Mouse (Mus musculus): Measurements from ENCODE around the gene Csrnp2. TPM values are rescaled to one million over a fixed set of nuclear protein-coding genes. Genes with fewer than 3 reads are reported as not detected.
"Not testable (repeated sequence)": the region's sequence is repeated elsewhere in the genome, so short reads cannot be mapped to it uniquely, and the experiment has no call there.

Gene Csrnp2
- polyA plus RNA-seq, 1 experiment: 18.3 TPM

- DNase-seq: no peak
- Histone ChIP-seq H3K27ac (ENCODE audit: insufficient read depth, low read length) (no peak overlapping the region), H3K4me3 (replicated peaks; ENCODE audit: insufficient read depth, low read depth, low read length) (no peak overlapping the region), H3K27me3 (ENCODE audit: control insufficient read depth, insufficient read depth, low read length) (no peaks in the 10 kb centered on the region), H3K4me1 (ENCODE audit: control insufficient read depth, insufficient read depth, low read length) (no peaks in the 10 kb centered on the region)
- TF ChIP-seq POLR2A (IDR thresholded peaks at IDR 0.05; ENCODE audit: borderline replicate concordance, insufficient read depth, low read length): no peak
- no peak for TF ChIP-seq CTCF (IDR thresholded peaks at IDR 0.05; ENCODE audit: borderline replicate concordance, insufficient read depth, low read depth, low read length)
- 95% methylated on average over 14 of the region's 14 CpGs for WGBS
Observed at GRCm38 (mm10) chr15:100525405-100525804, 30.1 kb upstream of the Csrnp2 start.

GRCm38 (mm10) chr15:100520306-100520705, 25.0 kb upstream of the Csrnp2 start:
- TF ChIP-seq CTCF (IDR thresholded peaks at IDR 0.05; ENCODE audit: borderline replicate concordance, insufficient read depth, low read depth, low read length): no peak
- TF ChIP-seq POLR2A (IDR thresholded peaks at IDR 0.05; ENCODE audit: borderline replicate concordance, insufficient read depth, low read length): no peak
- Histone ChIP-seq H3K4me3 (replicated peaks; ENCODE audit: insufficient read depth, low read depth, low read length) (no peak overlapping the region), H3K27me3 (ENCODE audit: control insufficient read depth, insufficient read depth, low read length) (no peaks in the 10 kb centered on the region; the same call in 1 of the 2 replicates), H3K27ac (ENCODE audit: insufficient read depth, low read length) (no peak overlapping the region), H3K4me1 (ENCODE audit: control insufficient read depth, insufficient read depth, low read length) (no peaks in the 10 kb centered on the region)
- WGBS: 95% methylated on average over 14 of the region's 14 CpGs
- no peak for DNase-seq

GRCm38 (mm10) chr15:100515121-100515520, 19.8 kb upstream of the Csrnp2 start:
- Histone ChIP-seq H3K4me1 (ENCODE audit: control insufficient read depth, insufficient read depth, low read length) (no peaks in the 10 kb centered on the region), H3K27me3 (ENCODE audit: control insufficient read depth, insufficient read depth, low read length) (no peaks in the 10 kb centered on the region; the same call in 1 of the 2 replicates), H3K4me3 (replicated peaks; ENCODE audit: insufficient read depth, low read depth, low read length) (no peak overlapping the region), H3K27ac (ENCODE audit: insufficient read depth, low read length) (no peak overlapping the region)
- DNase-seq: no peak
- 91% methylated on average over 2 of the region's 2 CpGs for WGBS
- TF ChIP-seq POLR2A (IDR thresholded peaks at IDR 0.05; ENCODE audit: borderline replicate concordance, insufficient read depth, low read length): no peak
- TF ChIP-seq CTCF (IDR thresholded peaks at IDR 0.05; ENCODE audit: borderline replicate concordance, insufficient read depth, low read depth, low read length): no peak

GRCm38 (mm10) chr15:100513387-100513786, 18.1 kb upstream of the Csrnp2 start:
- no peak for TF ChIP-seq POLR2A (IDR thresholded peaks at IDR 0.05; ENCODE audit: borderline replicate concordance, insufficient read depth, low read length)
- no peak for TF ChIP-seq CTCF (IDR thresholded peaks at IDR 0.05; ENCODE audit: borderline replicate concordance, insufficient read depth, low read depth, low read length)
- WGBS: 94% methylated on average over 4 of the region's 4 CpGs

GRCm38 (mm10) chr15:100510072-100510471, 14.8 kb upstream of the Csrnp2 start:
- no peak for TF ChIP-seq CTCF (IDR thresholded peaks at IDR 0.05; ENCODE audit: borderline replicate concordance, insufficient read depth, low read depth, low read length)
- no peak for TF ChIP-seq POLR2A (IDR thresholded peaks at IDR 0.05; ENCODE audit: borderline replicate concordance, insufficient read depth, low read length)
- Histone ChIP-seq H3K27ac (ENCODE audit: insufficient read depth, low read length) (no peak overlapping the region), H3K4me1 (ENCODE audit: control insufficient read depth, insufficient read depth, low read length) (peaks cover 6% of the 10 kb centered on the region; the same call in 1 of the 2 replicates), H3K27me3 (ENCODE audit: control insufficient read depth, insufficient read depth, low read length) (no peaks in the 10 kb centered on the region), H3K4me3 (replicated peaks; ENCODE audit: insufficient read depth, low read depth, low read length) (no peak overlapping the region)
- WGBS: 96% methylated on average over 11 of the region's 11 CpGs
- no peak for DNase-seq

More at GRCm38 (mm10) chr15:100513387-100513786, 18.1 kb upstream of the Csrnp2 start:
- no peak for DNase-seq
- peaks cover 5% of the 10 kb centered on the region; the same call in 1 of the 2 replicates for H3K4me1 ChIP-seq (ENCODE audit: control insufficient read depth, insufficient read depth, low read length)
- no peak overlapping the region for H3K27ac ChIP-seq (ENCODE audit: insufficient read depth, low read length)
- no peak overlapping the region for H3K4me3 ChIP-seq (replicated peaks; ENCODE audit: insufficient read depth, low read depth, low read length)
- H3K27me3 ChIP-seq (ENCODE audit: control insufficient read depth, insufficient read depth, low read length): no peaks in the 10 kb centered on the region; the same call in 1 of the 2 replicates

GRCm38 (mm10) chr15:100508454-100509167, 13.3 kb upstream of the Csrnp2 start:
- H3K4me1 ChIP-seq (ENCODE audit: control insufficient read depth, insufficient read depth, low read length): peaks cover 6% of the 10 kb centered on the region; the same call in 1 of the 2 replicates
- no peak overlapping the region for H3K27ac ChIP-seq (ENCODE audit: insufficient read depth, low read length)
- no peak for DNase-seq
- H3K4me3 ChIP-seq (replicated peaks; ENCODE audit: insufficient read depth, low read depth, low read length): no peak overlapping the region
- no peaks in the 10 kb centered on the region for H3K27me3 ChIP-seq (ENCODE audit: control insufficient read depth, insufficient read depth, low read length)
- WGBS: 46% methylated on average over 13 of the region's 13 CpGs
- TF ChIP-seq POLR2A (IDR thresholded peaks at IDR 0.05; ENCODE audit: borderline replicate concordance, insufficient read depth, low read length) (no peak), CTCF (IDR thresholded peaks at IDR 0.05; ENCODE audit: borderline replicate concordance, insufficient read depth, low read depth, low read length) (no peak)

GRCm38 (mm10) chr15:100499506-100499905, 4.2 kb upstream of the Csrnp2 start:
- not testable (repeated sequence) for DNase-seq; H3K4me3 ChIP-seq (replicated peaks; ENCODE audit: insufficient read depth, low read depth, low read length); H3K27ac ChIP-seq (ENCODE audit: insufficient read depth, low read length); H3K27me3 ChIP-seq (ENCODE audit: control insufficient read depth, insufficient read depth, low read length); H3K4me1 ChIP-seq (ENCODE audit: control insufficient read depth, insufficient read depth, low read length)
- 88% methylated on average over 8 of the region's 8 CpGs for WGBS

GRCm38 (mm10) chr15:100494647-100495046, 641 bp downstream of the Csrnp2 start:
- TF ChIP-seq CTCF (IDR thresholded peaks at IDR 0.05; ENCODE audit: borderline replicate concordance, insufficient read depth, low read depth, low read length) (no peak), POLR2A (IDR thresholded peaks at IDR 0.05; ENCODE audit: borderline replicate concordance, insufficient read depth, low read length) (no peak)
- H3K27me3 ChIP-seq (ENCODE audit: control insufficient read depth, insufficient read depth, low read length): no peaks in the 10 kb centered on the region
- H3K4me1 ChIP-seq (ENCODE audit: control insufficient read depth, insufficient read depth, low read length): peaks cover 14% of the 10 kb centered on the region; the same call in 1 of the 2 replicates
- peak overlapping the region; percentile 60 for H3K4me3 ChIP-seq (replicated peaks; ENCODE audit: insufficient read depth, low read depth, low read length)
- DNase-seq: no peak
- H3K27ac ChIP-seq (ENCODE audit: insufficient read depth, low read length): peak overlapping the region; percentile 31; the same call in 1 of the 2 replicates
- 1% methylated on average over 29 of the region's 29 CpGs for WGBS
